Mouse (Mus musculus) olfactory bulb, adult 2 months (tissue): ENCODE data around the gene Papss1. TPM values are rescaled to one million over a fixed set of nuclear protein-coding genes. Genes with fewer than 3 reads are reported as not detected.

Experiments used
- H3K27ac ChIP-seq: fragments of 200-500 bp; 2 replicates; pipeline ENCODE4 v1.5.1; 2012; ENCODE audit warnings: low read depth, low read length; ENCODE audit not compliant: insufficient read depth
- H3K4me1 ChIP-seq: fragments of 200-500 bp; 2 replicates; pipeline ENCODE4 v1.6.1; 2012; ENCODE audit warnings: low read length; ENCODE audit not compliant: control insufficient read depth, insufficient read depth
- H3K4me3 ChIP-seq: fragments of 200-500 bp; 2 replicates; pipeline ENCODE4 v1.5.1; 2012; ENCODE audit warnings: mild to moderate bottlenecking, low read depth, low read length, moderate library complexity; ENCODE audit not compliant: insufficient read depth
- CTCF ChIP-seq: fragments of 200-500 bp; IDR thresholded peaks from 2 replicates; pipeline ENCODE4 v1.5.1; 2012; ENCODE audit warnings: low read depth, mild to moderate bottlenecking, low read length, moderate library complexity; ENCODE audit not compliant: insufficient read depth
- POLR2A ChIP-seq: fragments of 200-500 bp; IDR thresholded peaks from 2 replicates; pipeline ENCODE4 v1.6.1; 2012; ENCODE audit warnings: mild to moderate bottlenecking, low read depth, low read length, moderate library complexity; ENCODE audit not compliant: insufficient read depth
- WGBS: fragments of 180-500 bp; shearing (Covaris S2); methylation state at CpG from one replicate; pipeline ENCODE4 v1.1.7; 2018; 5-methylcytosine and 5-hydroxymethylcytosine counted together
- polyA plus RNA-seq: library from polyadenylated mRNA; stranded (reverse); fragments of >200 nt; gene quantifications from 2 replicates; pipeline ENCODE4 v1.2.4, GENCODE M21; 2012; ENCODE audit warnings: low replicate concordance; ENCODE audit not compliant: missing spikeins, insufficient read depth, insufficient read length

The Papss1 gene
- polyA plus RNA-seq, 1 experiment = not detected

DNA sequence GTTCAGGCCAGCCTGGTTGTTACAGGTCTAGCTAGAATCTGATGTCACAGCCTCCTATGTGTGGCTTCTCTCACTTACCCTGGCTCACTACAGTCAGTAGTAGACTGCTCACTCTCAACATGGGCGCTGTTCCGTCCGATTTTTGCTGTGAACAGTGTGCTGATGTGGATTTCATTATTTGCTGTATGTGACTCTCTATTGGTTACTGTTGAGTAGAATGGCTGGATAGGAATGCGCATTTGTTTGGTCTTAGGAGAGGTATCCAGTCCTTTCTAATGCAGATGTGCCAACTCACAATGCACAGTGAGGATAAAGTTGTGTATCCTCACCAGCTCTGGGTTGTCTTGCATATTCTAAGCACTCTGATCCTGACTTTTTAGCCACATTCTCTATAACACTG lies 62.9 kb downstream of the Papss1 start:
- Histone ChIP-seq H3K4me3 (no peak overlapping the region), H3K4me1 (no peaks in the 10 kb centered on the region), H3K27ac (no peak overlapping the region)
- WGBS = 88% methylated on average over 4 of the region's 4 CpGs
- no peak for TF ChIP-seq CTCF

DNA sequence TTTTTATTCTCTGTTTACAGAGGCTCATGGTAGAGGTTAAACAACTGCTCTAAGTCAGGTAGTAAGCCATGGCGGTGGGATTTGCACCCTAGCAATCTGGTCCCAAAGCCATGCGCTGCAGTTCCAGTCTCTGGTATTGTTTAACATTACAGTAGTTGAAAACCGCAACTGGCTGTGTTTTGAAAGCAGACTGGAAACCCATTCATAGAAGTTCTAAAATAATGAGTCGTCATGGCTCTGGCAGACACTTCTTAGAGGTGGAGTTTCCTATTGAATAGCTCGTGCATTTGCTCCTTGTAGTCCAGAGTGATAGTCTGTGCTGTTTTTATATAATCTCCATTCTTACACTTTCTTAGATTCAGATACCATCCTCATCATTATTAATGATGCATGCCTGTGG lies 63.7 kb downstream of the Papss1 start:
- Histone ChIP-seq H3K4me1 (no peaks in the 10 kb centered on the region), H3K4me3 (no peak overlapping the region), H3K27ac (no peak overlapping the region)
- 51% methylated on average over 5 of the region's 5 CpGs for WGBS
- TF ChIP-seq CTCF (no peak), POLR2A (no peak)

GRCm38 (mm10) chr3:131628931-131629330 lies 64.4 kb downstream of the Papss1 start:
- Histone ChIP-seq H3K27ac (no peak overlapping the region), H3K4me1 (no peaks in the 10 kb centered on the region), H3K4me3 (no peak overlapping the region)
- WGBS = 85% methylated on average over 3 of the region's 3 CpGs
- no peak for TF ChIP-seq POLR2A
- TF ChIP-seq CTCF = no peak

DNA sequence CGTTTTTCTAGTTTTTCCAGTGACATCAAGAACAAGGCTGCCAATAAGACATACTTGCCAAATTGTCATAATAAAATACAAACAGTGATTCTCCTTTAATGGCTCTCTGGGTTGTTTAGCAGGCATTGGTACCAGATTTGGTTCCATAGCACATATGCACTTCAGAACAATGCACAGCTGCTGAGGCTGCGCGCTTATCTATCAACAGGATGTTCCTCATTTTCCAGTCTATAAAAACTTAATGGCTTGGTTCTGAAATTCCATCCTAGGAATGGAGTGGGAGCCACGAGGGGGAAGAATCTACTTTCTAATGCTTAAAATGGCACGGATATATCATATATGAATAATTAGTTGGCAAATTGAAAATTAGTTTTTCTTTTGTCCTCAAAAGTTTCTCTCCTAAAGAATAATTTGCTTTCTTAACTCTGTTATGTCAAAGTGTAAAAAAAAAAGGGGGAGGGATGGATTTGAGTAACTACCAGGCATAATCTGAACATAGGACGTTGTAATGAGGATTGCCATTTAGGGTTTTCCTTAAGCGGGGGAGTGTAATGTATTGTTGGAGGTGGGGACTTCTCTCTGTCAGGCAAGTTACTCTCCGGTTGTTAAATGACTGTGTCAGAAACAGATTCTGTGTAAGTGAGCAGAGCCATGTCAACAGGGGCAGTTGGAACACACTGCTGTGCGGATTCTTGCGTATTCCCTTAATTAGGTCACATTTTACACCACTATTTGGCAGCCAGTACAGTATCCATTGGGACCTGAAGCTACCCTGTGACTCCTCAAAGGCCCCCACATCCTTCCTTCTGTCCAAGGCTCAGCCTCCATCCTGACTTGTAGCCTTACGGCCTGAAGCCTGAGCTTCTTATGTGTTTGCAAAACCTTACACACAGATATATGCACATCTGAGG lies 66.1 kb downstream of the Papss1 start:
- Histone ChIP-seq H3K4me1 (no peaks in the 10 kb centered on the region), H3K27ac (no peak overlapping the region), H3K4me3 (no peak overlapping the region)
- TF ChIP-seq CTCF = no peak
- TF ChIP-seq POLR2A = no peak
- 81% methylated on average over 11 of the region's 11 CpGs for WGBS

DNA sequence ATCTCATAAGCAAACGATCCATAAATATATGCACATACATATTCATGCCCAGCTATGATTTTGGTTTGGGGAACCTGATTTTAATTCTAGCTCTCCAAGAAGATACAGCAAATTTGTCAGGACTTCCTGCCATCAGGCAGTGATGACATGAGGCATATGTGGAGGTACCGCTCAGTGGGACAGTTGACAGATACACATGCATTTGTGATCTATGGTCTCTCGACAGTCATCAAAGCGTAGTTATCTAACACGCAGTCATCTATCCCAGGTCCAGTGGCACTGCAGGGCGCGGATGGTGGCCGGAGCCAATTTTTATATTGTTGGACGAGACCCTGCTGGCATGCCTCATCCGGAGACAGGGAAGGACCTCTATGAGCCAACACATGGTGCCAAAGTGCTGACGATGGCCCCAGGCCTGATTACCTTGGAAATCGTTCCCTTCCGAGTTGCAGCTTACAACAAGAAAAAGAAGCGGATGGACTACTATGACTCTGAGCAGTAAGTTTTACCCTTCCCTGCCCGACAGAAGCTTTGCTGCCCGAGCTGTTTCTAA lies 66.8 kb downstream of the Papss1 start:
- H3K27ac ChIP-seq = no peak overlapping the region
- 74% methylated on average over 16 of the region's 16 CpGs for WGBS
- peaks cover 2% of the 10 kb centered on the region; the same call in 1 of the 2 replicates for H3K4me1 ChIP-seq
- no peak overlapping the region for H3K4me3 ChIP-seq
- TF ChIP-seq CTCF = no peak
- TF ChIP-seq POLR2A = no peak

DNA sequence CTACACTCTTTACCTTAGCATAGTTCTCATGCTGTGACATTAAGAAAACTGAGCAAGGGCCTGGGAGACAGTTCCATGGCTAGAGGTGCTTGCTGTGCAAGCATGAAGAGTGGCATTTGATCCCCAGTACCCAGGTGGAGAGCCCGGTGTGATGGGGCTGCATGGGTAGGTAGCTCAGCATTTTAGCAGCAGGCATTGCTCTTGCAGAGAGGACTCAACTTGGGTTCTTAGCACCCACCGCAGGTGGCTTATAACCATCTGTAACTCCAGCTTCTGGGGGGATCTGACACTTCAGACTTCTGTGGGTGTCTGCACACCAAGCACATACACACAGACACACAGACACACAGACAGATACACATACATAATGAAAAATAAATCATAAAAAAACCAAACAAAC lies 69.5 kb downstream of the Papss1 start:
- TF ChIP-seq POLR2A (no peak), CTCF (no peak)
- 100% methylated on average over 2 of the region's 2 CpGs for WGBS
- Histone ChIP-seq H3K4me1 (peaks cover 8% of the 10 kb centered on the region; the same call in 1 of the 2 replicates), H3K4me3 (no peak overlapping the region), H3K27ac (no peak overlapping the region)

DNA sequence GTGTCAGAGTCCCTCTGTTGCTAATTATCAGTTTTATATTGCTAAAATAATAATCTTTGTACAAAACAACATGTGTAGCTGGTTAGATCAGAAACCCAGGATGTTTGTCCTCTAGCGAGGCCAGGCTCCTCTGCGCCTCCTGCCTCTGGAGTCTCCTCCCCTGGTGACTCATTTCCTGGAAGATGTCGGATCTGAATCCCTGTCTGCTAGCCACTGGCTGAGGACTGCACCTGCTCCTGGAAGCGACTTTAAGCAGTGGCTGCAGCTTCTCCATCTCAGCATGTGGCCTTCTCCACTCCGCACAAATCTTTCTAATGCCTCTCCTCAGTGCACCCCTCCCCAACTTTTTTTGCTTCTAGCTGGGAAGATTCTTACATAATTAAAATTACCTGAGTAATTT lies 71.6 kb downstream of the Papss1 start:
- no peak for TF ChIP-seq CTCF
- no peak for TF ChIP-seq POLR2A
- peaks cover 10% of the 10 kb centered on the region; the same call in 1 of the 2 replicates for H3K4me1 ChIP-seq
- no peak overlapping the region for H3K27ac ChIP-seq
- 50% methylated on average over 5 of the region's 5 CpGs for WGBS
- no peak overlapping the region for H3K4me3 ChIP-seq

DNA sequence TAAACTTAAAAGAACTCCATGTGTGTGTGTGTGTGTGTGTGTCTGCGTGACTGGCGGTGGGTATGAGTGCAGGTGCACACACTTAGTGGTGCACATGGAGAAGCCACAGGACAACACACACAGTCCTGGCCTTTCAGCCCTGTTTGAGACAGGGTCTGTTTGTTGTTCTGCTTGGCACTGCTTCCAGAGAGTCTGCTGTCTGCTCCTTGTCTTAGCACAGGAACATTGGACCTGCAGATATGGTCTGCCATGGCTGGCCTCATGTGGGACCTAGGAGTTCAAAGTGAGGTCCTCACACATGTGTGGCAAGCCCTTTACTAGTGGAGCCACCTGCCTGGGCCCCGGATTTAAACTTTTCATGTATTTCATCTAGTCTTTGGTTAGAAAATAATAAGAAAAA lies 72.4 kb downstream of the Papss1 start:
- H3K4me1 ChIP-seq = peaks cover 10% of the 10 kb centered on the region; the same call in 1 of the 2 replicates
- TF ChIP-seq CTCF = no peak
- no peak for TF ChIP-seq POLR2A
- 93% methylated on average over 3 of the region's 3 CpGs for WGBS

GRCm38 (mm10) chr3:131637664-131638063 lies 73.1 kb downstream of the Papss1 start:
- Histone ChIP-seq H3K4me1 (peaks cover 10% of the 10 kb centered on the region; the same call in 1 of the 2 replicates), H3K27ac (no peak overlapping the region), H3K4me3 (no peak overlapping the region)
- WGBS = 57% methylated on average over 10 of the region's 10 CpGs
- TF ChIP-seq POLR2A = no peak
- TF ChIP-seq CTCF = no peak

More for the DNA sequence above, 72.4 kb downstream of the Papss1 start:
- H3K27ac ChIP-seq = no peak overlapping the region
- no peak overlapping the region for H3K4me3 ChIP-seq

GRCm38 (mm10) chr3:131638216-131638615 lies 73.6 kb downstream of the Papss1 start:
- no peak overlapping the region for H3K4me3 ChIP-seq
- peaks cover 10% of the 10 kb centered on the region; the same call in 1 of the 2 replicates for H3K4me1 ChIP-seq
- no peak overlapping the region for H3K27ac ChIP-seq
- WGBS = 83% methylated on average over 7 of the region's 7 CpGs
- TF ChIP-seq CTCF (no peak), POLR2A (no peak)
